Mouse (Mus musculus): ENCODE measurements around the gene Defb36. TPM values are rescaled to one million over a fixed set of nuclear protein-coding genes. Genes with fewer than 3 reads are reported as not detected.
A peak's percentile ranks its signal among the peaks of the same experiment; 100 is the strongest.

Defb36 gene
- polyA plus RNA-seq, 1 experiment, result not detected

DNA sequence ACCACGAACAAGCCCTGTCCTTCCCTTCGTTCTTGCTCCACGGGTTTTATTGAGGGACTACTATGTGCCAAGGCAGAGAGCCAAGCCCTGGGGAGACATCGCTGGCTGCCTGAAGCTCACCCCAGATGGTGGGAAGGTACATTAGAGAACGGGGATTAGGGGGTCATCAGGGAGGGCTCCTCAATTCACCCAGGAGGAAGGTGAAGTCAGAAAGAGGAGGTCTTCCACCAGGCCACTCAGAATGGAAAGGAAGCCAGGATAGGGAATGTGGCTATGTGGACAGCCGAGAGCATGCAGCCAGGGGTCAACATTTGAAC lies 32.8 kb downstream of the Defb36 start:
- Histone ChIP-seq H3ac (ENCODE audit: control insufficient read depth, insufficient read length) (no peak overlapping the region), H3K79me2 (ENCODE audit: control insufficient read depth, insufficient read depth) (no peaks in the 10 kb centered on the region), H3K4me2 (ENCODE audit: low read depth) (peak overlapping the region; percentile 85), H3K36me3 (ENCODE audit: control insufficient read depth, insufficient read depth) (no peaks in the 10 kb centered on the region), H3K27me3 (ENCODE audit: control insufficient read depth, insufficient read depth, insufficient read length) (no peaks in the 10 kb centered on the region), H3K4me3 (peak overlapping the region; percentile 19)
- TF ChIP-seq POLR2AphosphoS2 (IDR thresholded peaks at IDR 0.05; ENCODE audit: insufficient read length, low read depth), result peak; percentile 67
- TF ChIP-seq REST (IDR thresholded peaks at IDR 0.05; ENCODE audit: insufficient read depth, insufficient read length), result no peak

GRCm38 (mm10) chr2:152637381-152637780 lies 33.3 kb downstream of the Defb36 start:
- peak; percentile 2 for TF ChIP-seq POLR2AphosphoS2 (IDR thresholded peaks at IDR 0.05; ENCODE audit: insufficient read length, low read depth)
- TF ChIP-seq REST (IDR thresholded peaks at IDR 0.05; ENCODE audit: insufficient read depth, insufficient read length), result no peak
- no peaks in the 10 kb centered on the region for H3K27me3 ChIP-seq (ENCODE audit: control insufficient read depth, insufficient read depth, insufficient read length)
- H3K36me3 ChIP-seq (ENCODE audit: control insufficient read depth, insufficient read depth), result no peaks in the 10 kb centered on the region
- H3K79me2 ChIP-seq (ENCODE audit: control insufficient read depth, insufficient read depth), result no peaks in the 10 kb centered on the region
- H3ac ChIP-seq (ENCODE audit: control insufficient read depth, insufficient read length), result no peak overlapping the region
- H3K4me3 ChIP-seq, result peak overlapping the region; percentile 19
- peak overlapping the region; percentile 85 for H3K4me2 ChIP-seq (ENCODE audit: low read depth)

DNA sequence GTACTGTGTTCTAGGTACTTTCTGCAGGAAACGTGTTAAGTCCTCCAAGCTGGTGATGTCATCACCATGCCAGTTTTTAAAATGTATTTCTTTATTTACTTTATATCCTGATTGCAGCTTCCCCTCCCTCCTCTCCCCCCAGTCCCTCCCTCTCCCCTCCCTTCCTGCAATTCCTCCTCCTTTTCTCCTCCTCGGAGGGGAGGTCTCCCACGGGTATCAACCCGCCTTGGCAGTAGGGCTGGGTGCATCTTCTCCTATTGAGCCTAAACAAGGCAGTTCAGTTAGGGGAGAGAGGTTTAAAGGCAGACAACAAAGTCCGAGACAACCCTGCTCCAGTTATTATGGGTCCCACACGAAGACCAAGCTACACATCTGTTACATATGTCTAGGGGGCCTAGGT lies 34.7 kb downstream of the Defb36 start:
- TF ChIP-seq USF1 (IDR thresholded peaks at IDR 0.05; ENCODE audit: low read depth) (no peak), POLR2A (IDR thresholded peaks at IDR 0.05; ENCODE audit: insufficient read length, low read depth) (no peak), MYOD1 (IDR thresholded peaks at IDR 0.05; ENCODE audit: control insufficient read depth in 1 of 3, insufficient read length in 2 of 3, low read depth in 2 of 3) (no peak), E2F4 (IDR thresholded peaks at IDR 0.05; ENCODE audit: insufficient read depth) (no peak), CEBPB (IDR thresholded peaks at IDR 0.05; ENCODE audit: insufficient read depth, poor library complexity, severe bottlenecking) (no peak), REST (IDR thresholded peaks at IDR 0.05; ENCODE audit: insufficient read depth, insufficient read length) (no peak), SRF (IDR thresholded peaks at IDR 0.05; ENCODE audit: control insufficient read depth, insufficient read length, low read depth) (no peak), MYOG (IDR thresholded peaks at IDR 0.05; ENCODE audit: control insufficient read depth in 1 of 3, insufficient read depth in 1 of 3, insufficient read length in 2 of 3, low read depth in 2 of 3) (no peak), TCF3 (IDR thresholded peaks at IDR 0.05; ENCODE audit: insufficient read length, low read depth) (no peak), POLR2AphosphoS2 (IDR thresholded peaks at IDR 0.05; ENCODE audit: insufficient read length, low read depth) (no peak), TCF12 (IDR thresholded peaks at IDR 0.05; ENCODE audit: insufficient read depth, poor library complexity, severe bottlenecking) (no peak), MAX (IDR thresholded peaks at IDR 0.05; ENCODE audit: low read depth) (no peak)
- Histone ChIP-seq H3K4me2 (ENCODE audit: low read depth) (no peak overlapping the region), H3K4me3 (no peak overlapping the region)

DNA sequence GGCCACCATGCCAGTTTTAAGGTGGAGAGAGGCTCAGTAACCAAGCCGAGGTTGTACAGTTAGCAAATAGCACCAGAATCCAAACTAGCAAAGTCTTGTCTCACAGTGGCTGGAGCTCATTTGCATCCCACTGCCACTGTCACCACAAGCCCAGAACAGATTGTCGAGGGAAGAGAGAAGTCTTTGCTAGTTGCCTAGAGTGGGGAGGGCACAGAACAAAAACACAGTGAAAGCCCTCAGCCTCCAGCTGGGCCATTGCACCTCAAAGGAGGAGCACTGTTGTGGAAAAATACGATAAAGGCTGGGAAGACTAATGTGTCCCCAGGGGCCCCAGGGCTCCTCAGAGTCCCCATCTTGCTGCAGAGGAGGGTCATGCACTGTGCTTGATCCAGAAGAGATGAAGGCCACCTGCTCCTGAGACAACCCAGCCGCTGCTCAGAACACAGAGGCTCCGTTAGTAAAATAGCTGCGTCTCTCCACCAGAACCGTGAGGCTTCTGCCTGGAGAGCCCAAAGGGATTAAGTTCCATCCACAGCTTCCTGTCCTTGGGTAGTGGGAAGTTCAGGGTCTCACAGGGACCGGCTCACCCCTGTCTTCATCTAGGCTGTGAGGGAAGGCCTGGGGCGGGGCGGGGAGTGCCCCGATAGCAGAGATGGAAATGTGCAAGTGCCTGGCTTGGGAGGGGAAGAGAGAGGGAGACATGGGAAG lies 35.4 kb downstream of the Defb36 start:
- Histone ChIP-seq H3K4me3 (no peak overlapping the region), H3K27me3 (ENCODE audit: control insufficient read depth, insufficient read depth, insufficient read length) (no peaks in the 10 kb centered on the region), H3K79me2 (ENCODE audit: control insufficient read depth, insufficient read depth) (no peaks in the 10 kb centered on the region), H3K4me2 (ENCODE audit: low read depth) (peak overlapping the region; percentile 48), H3K36me3 (ENCODE audit: control insufficient read depth, insufficient read depth) (no peaks in the 10 kb centered on the region), H3ac (ENCODE audit: control insufficient read depth, insufficient read length) (no peak overlapping the region)
- peak in 1 of 3 experiments; percentile 11 for TF ChIP-seq MYOG (IDR thresholded peaks at IDR 0.05; ENCODE audit: control insufficient read depth in 1 of 3, insufficient read depth in 1 of 3, insufficient read length in 2 of 3, low read depth in 2 of 3)
- TF ChIP-seq REST (IDR thresholded peaks at IDR 0.05; ENCODE audit: insufficient read depth, insufficient read length), result no peak
- peak in 1 of 3 experiments; percentile 40 for TF ChIP-seq MYOD1 (IDR thresholded peaks at IDR 0.05; ENCODE audit: control insufficient read depth in 1 of 3, insufficient read length in 2 of 3, low read depth in 2 of 3)
- no peak for TF ChIP-seq TCF12 (IDR thresholded peaks at IDR 0.05; ENCODE audit: insufficient read depth, poor library complexity, severe bottlenecking)
- no peak for TF ChIP-seq POLR2A (IDR thresholded peaks at IDR 0.05; ENCODE audit: insufficient read length, low read depth)
- no peak for TF ChIP-seq TCF3 (IDR thresholded peaks at IDR 0.05; ENCODE audit: insufficient read length, low read depth)
- TF ChIP-seq SRF (IDR thresholded peaks at IDR 0.05; ENCODE audit: control insufficient read depth, insufficient read length, low read depth), result no peak
- TF ChIP-seq POLR2AphosphoS2 (IDR thresholded peaks at IDR 0.05; ENCODE audit: insufficient read length, low read depth), result peak; percentile 23
- TF ChIP-seq CEBPB (IDR thresholded peaks at IDR 0.05; ENCODE audit: insufficient read depth, poor library complexity, severe bottlenecking), result no peak
- no peak for TF ChIP-seq E2F4 (IDR thresholded peaks at IDR 0.05; ENCODE audit: insufficient read depth)
- no peak for TF ChIP-seq USF1 (IDR thresholded peaks at IDR 0.05; ENCODE audit: low read depth)
- TF ChIP-seq MAX (IDR thresholded peaks at IDR 0.05; ENCODE audit: low read depth), result no peak

More for the DNA sequence above, 34.7 kb downstream of the Defb36 start:
- Histone ChIP-seq H3K36me3 (ENCODE audit: control insufficient read depth, insufficient read depth) (no peaks in the 10 kb centered on the region), H3ac (ENCODE audit: control insufficient read depth, insufficient read length) (no peak overlapping the region), H3K27me3 (ENCODE audit: control insufficient read depth, insufficient read depth, insufficient read length) (no peaks in the 10 kb centered on the region), H3K79me2 (ENCODE audit: control insufficient read depth, insufficient read depth) (no peaks in the 10 kb centered on the region)

- H3K27me3 ChIP-seq (ENCODE audit: control insufficient read depth, insufficient read depth, insufficient read length), result no peaks in the 10 kb centered on the region
- no peak overlapping the region for H3K4me3 ChIP-seq
- no peak overlapping the region for H3ac ChIP-seq (ENCODE audit: control insufficient read depth, insufficient read length)
- H3K79me2 ChIP-seq (ENCODE audit: control insufficient read depth, insufficient read depth), result no peaks in the 10 kb centered on the region
- peak in 2 of 3 experiments; percentile 3 to 47 for TF ChIP-seq MYOG (IDR thresholded peaks at IDR 0.05; ENCODE audit: control insufficient read depth in 1 of 3, insufficient read depth in 1 of 3, insufficient read length in 2 of 3, low read depth in 2 of 3)
- no peak for TF ChIP-seq USF1 (IDR thresholded peaks at IDR 0.05; ENCODE audit: low read depth)
- TF ChIP-seq MAX (IDR thresholded peaks at IDR 0.05; ENCODE audit: low read depth), result no peak
- TF ChIP-seq REST (IDR thresholded peaks at IDR 0.05; ENCODE audit: insufficient read depth, insufficient read length), result no peak
- TF ChIP-seq TCF12 (IDR thresholded peaks at IDR 0.05; ENCODE audit: insufficient read depth, poor library complexity, severe bottlenecking), result no peak
- TF ChIP-seq POLR2A (IDR thresholded peaks at IDR 0.05; ENCODE audit: insufficient read length, low read depth), result no peak
- TF ChIP-seq TCF3 (IDR thresholded peaks at IDR 0.05; ENCODE audit: insufficient read length, low read depth), result no peak
- TF ChIP-seq CEBPB (IDR thresholded peaks at IDR 0.05; ENCODE audit: insufficient read depth, poor library complexity, severe bottlenecking), result no peak
- H3K36me3 ChIP-seq (ENCODE audit: control insufficient read depth, insufficient read depth), result no peaks in the 10 kb centered on the region
- H3K4me2 ChIP-seq (ENCODE audit: low read depth), result peak overlapping the region; percentile 78
Observed at GRCm38 (mm10) chr2:152652901-152653620, 48.9 kb downstream of the Defb36 start.

All from myocyte (in vitro differentiated cells).